Comparison of ENCODE assay signal across 8 mouse cellular contexts in the genomic region with DNA sequence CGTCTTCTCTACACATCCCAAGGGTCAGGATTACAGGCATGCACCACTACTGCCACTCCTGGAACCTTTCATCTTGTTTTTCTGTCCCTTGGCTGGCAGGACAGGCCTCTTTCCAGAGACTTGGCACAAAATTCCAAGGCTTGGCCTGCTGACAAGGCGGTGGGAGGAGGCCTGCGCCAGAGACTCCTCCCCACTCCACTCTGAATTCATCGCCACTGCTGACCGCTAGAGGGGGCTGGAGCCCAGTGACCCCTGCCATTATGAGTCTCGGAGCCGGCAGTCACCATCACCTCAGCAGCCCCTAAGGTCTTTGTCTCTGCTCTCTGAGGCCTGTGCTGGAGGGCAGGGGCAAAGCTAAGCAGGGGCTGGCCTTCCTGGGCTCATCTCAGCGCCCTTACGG. TPM values are rescaled to one million over a fixed set of nuclear protein-coding genes. Genes with fewer than 3 reads are reported as not detected.
DNase-seq lines count a peak whose midpoint lies in the region; ATAC-seq lines count a peak whose summit lies in the region.

No protein-coding gene starts in this region.

- no peaks in the 10 kb centered on the region for H3K9me3 ChIP-seq in hindbrain, embryonic 12.5 days (replicated peaks)

- H3K36me3 ChIP-seq in hindbrain, embryonic 12.5 days = no peaks in the 10 kb centered on the region; the same call in 1 of the 2 replicates

- 6% methylated on average over 9 of the region's 9 CpGs for WGBS in hindbrain, embryonic 12.5 days

- H3K27me3 ChIP-seq in hindbrain, embryonic 12.5 days = no peaks in the 10 kb centered on the region

- H3K4me2 ChIP-seq in hindbrain, embryonic 12.5 days (replicated peaks) = no peak overlapping the region

- peak; percentile 81 for DNase-seq in NIH3T3 (ENCODE audit: low read depth)
- peak; percentile 99 for DNase-seq in cerebellum, postnatal 14 days
- peak; percentile 67 to 68 for DNase-seq in frontal cortex, postnatal 14 days (ENCODE audit: low spot score in 2 of 2)
- peak; percentile 87 to 92 for DNase-seq in layer of hippocampus, postnatal 14 days (ENCODE audit: low spot score in 2 of 2)
- DNase-seq in lung, postnatal 10 days = peak; percentile 94
- peak; percentile 92 for DNase-seq in retina, postnatal 1 day
- peak; percentile 25 to 57 for DNase-seq in urinary bladder, adult 18-20 months (ENCODE audit: low spot score in 2 of 2)

- no peak overlapping the region for H3K27ac ChIP-seq in hindbrain, embryonic 12.5 days

- peaks cover 18% of the 10 kb centered on the region for H3K4me1 ChIP-seq in hindbrain, embryonic 12.5 days

- H3K4me3 ChIP-seq in hindbrain, embryonic 12.5 days = no peak overlapping the region

- 0 out of 2 replicates have a peak overlapping the region, but pooled peaks have one; percentile 13 for H3K9ac ChIP-seq in hindbrain, embryonic 12.5 days

- peak; percentile 70 for ATAC-seq in hindbrain, embryonic 12.5 days (ENCODE audit: low FRiP score)

RNA-seq across cellular contexts. Expression of gene Commd7, which starts 23.0 kb away (rescaled TPM):
- polyA plus RNA-seq in hindbrain, embryonic 12.5 days (2016; fragmentation: Nextera tagmentation; extraction: Ambion mirVana) = 68.6 and 71.8 TPM in 2 replicates
- 10 to 100 TPM; 25.3 to 27.8 TPM for total RNA-seq in layer of hippocampus, postnatal 14 days (2021)

RNA-seq across cellular contexts. Expression of gene Dnmt3b, which starts 39.7 kb away (rescaled TPM):
- 9.5 and 9.7 TPM in 2 replicates for polyA plus RNA-seq in hindbrain, embryonic 12.5 days (2016; fragmentation: Nextera tagmentation; extraction: Ambion mirVana)
- total RNA-seq in layer of hippocampus, postnatal 14 days (2021) = 1 to 10 TPM; 2.1 TPM

Comparison
In these comparisons a context has a peak if more than half of its experiments do, and no peak if none do; other contexts are left out.
1. DNase-seq: peak in every context shown above with its lines; median percentile 99 in cerebellum, postnatal 14 days; 94 in lung, postnatal 10 days; 92 in retina, postnatal 1 day; 90 in layer of hippocampus, postnatal 14 days; 81 in NIH3T3; 68 in frontal cortex, postnatal 14 days; 41 in urinary bladder, adult 18-20 months.